Mouse (Mus musculus): ENCODE measurements around the gene Smc3. TPM values are rescaled to one million over a fixed set of nuclear protein-coding genes. Genes with fewer than 3 reads are reported as not detected.

The Smc3 gene
- polyA plus RNA-seq, 1 experiment, result 6.5 TPM

- TF ChIP-seq TCF12 (IDR thresholded peaks at IDR 0.05; ENCODE audit: insufficient read depth, poor library complexity, severe bottlenecking), result no peak
- no peak for TF ChIP-seq TCF3 (IDR thresholded peaks at IDR 0.05; ENCODE audit: insufficient read length, low read depth)
- TF ChIP-seq MYOG (IDR thresholded peaks at IDR 0.05; ENCODE audit: control insufficient read depth in 1 of 3, insufficient read depth in 1 of 3, insufficient read length in 2 of 3, low read depth in 2 of 3), result no peak
- TF ChIP-seq POLR2A (IDR thresholded peaks at IDR 0.05; ENCODE audit: insufficient read length, low read depth), result no peak
- no peak for TF ChIP-seq CEBPB (IDR thresholded peaks at IDR 0.05; ENCODE audit: insufficient read depth, poor library complexity, severe bottlenecking)
- TF ChIP-seq REST (IDR thresholded peaks at IDR 0.05; ENCODE audit: insufficient read depth, insufficient read length), result no peak
- no peak for TF ChIP-seq MYOD1 (IDR thresholded peaks at IDR 0.05; ENCODE audit: control insufficient read depth in 1 of 3, insufficient read length in 2 of 3, low read depth in 2 of 3)
- no peak for TF ChIP-seq MAX (IDR thresholded peaks at IDR 0.05; ENCODE audit: low read depth)
- no peak for TF ChIP-seq SRF (IDR thresholded peaks at IDR 0.05; ENCODE audit: control insufficient read depth, insufficient read length, low read depth)
- no peak for TF ChIP-seq USF1 (IDR thresholded peaks at IDR 0.05; ENCODE audit: low read depth)
- no peak for TF ChIP-seq POLR2AphosphoS2 (IDR thresholded peaks at IDR 0.05; ENCODE audit: insufficient read length, low read depth)
- no peak for TF ChIP-seq E2F4 (IDR thresholded peaks at IDR 0.05; ENCODE audit: insufficient read depth)
- H3K36me3 ChIP-seq (ENCODE audit: control insufficient read depth, insufficient read depth), result peaks cover 67% of the 10 kb centered on the region
- H3ac ChIP-seq (ENCODE audit: control insufficient read depth, insufficient read length), result no peak overlapping the region
Measured at GRCm38 (mm10) chr19:53621681-53622080, 21.5 kb downstream of the Smc3 start.

GRCm38 (mm10) chr19:53638041-53638440, 37.8 kb downstream of the Smc3 start:
- no peak overlapping the region for H3K4me2 ChIP-seq (ENCODE audit: low read depth)
- H3K36me3 ChIP-seq (ENCODE audit: control insufficient read depth, insufficient read depth), result peaks cover 73% of the 10 kb centered on the region
- no peaks in the 10 kb centered on the region for H3K79me2 ChIP-seq (ENCODE audit: control insufficient read depth, insufficient read depth)
- no peaks in the 10 kb centered on the region for H3K27me3 ChIP-seq (ENCODE audit: control insufficient read depth, insufficient read depth, insufficient read length)
- no peak overlapping the region for H3ac ChIP-seq (ENCODE audit: control insufficient read depth, insufficient read length)
- TF ChIP-seq MYOG (IDR thresholded peaks at IDR 0.05; ENCODE audit: control insufficient read depth in 1 of 3, insufficient read depth in 1 of 3, insufficient read length in 2 of 3, low read depth in 2 of 3) (no peak), SRF (IDR thresholded peaks at IDR 0.05; ENCODE audit: control insufficient read depth, insufficient read length, low read depth) (no peak), E2F4 (IDR thresholded peaks at IDR 0.05; ENCODE audit: insufficient read depth) (no peak), POLR2A (IDR thresholded peaks at IDR 0.05; ENCODE audit: insufficient read length, low read depth) (no peak), MYOD1 (IDR thresholded peaks at IDR 0.05; ENCODE audit: control insufficient read depth in 1 of 3, insufficient read length in 2 of 3, low read depth in 2 of 3) (no peak), CEBPB (IDR thresholded peaks at IDR 0.05; ENCODE audit: insufficient read depth, poor library complexity, severe bottlenecking) (no peak), USF1 (IDR thresholded peaks at IDR 0.05; ENCODE audit: low read depth) (no peak)
- no peak overlapping the region for H3K4me3 ChIP-seq

More at GRCm38 (mm10) chr19:53621681-53622080, 21.5 kb downstream of the Smc3 start:
- no peak overlapping the region for H3K4me3 ChIP-seq
- no peak overlapping the region for H3K4me2 ChIP-seq (ENCODE audit: low read depth)
- no peaks in the 10 kb centered on the region for H3K27me3 ChIP-seq (ENCODE audit: control insufficient read depth, insufficient read depth, insufficient read length)
- peaks cover 9% of the 10 kb centered on the region for H3K79me2 ChIP-seq (ENCODE audit: control insufficient read depth, insufficient read depth)

GRCm38 (mm10) chr19:53638727-53639126, 38.5 kb downstream of the Smc3 start:
- H3K4me2 ChIP-seq (ENCODE audit: low read depth), result no peak overlapping the region
- peaks cover 73% of the 10 kb centered on the region for H3K36me3 ChIP-seq (ENCODE audit: control insufficient read depth, insufficient read depth)
- H3K27me3 ChIP-seq (ENCODE audit: control insufficient read depth, insufficient read depth, insufficient read length), result no peaks in the 10 kb centered on the region
- H3K79me2 ChIP-seq (ENCODE audit: control insufficient read depth, insufficient read depth), result no peaks in the 10 kb centered on the region
- no peak overlapping the region for H3K4me3 ChIP-seq
- TF ChIP-seq SRF (IDR thresholded peaks at IDR 0.05; ENCODE audit: control insufficient read depth, insufficient read length, low read depth), result no peak
- TF ChIP-seq POLR2A (IDR thresholded peaks at IDR 0.05; ENCODE audit: insufficient read length, low read depth), result no peak
- no peak for TF ChIP-seq MAX (IDR thresholded peaks at IDR 0.05; ENCODE audit: low read depth)
- no peak for TF ChIP-seq TCF3 (IDR thresholded peaks at IDR 0.05; ENCODE audit: insufficient read length, low read depth)
- TF ChIP-seq MYOG (IDR thresholded peaks at IDR 0.05; ENCODE audit: control insufficient read depth in 1 of 3, insufficient read depth in 1 of 3, insufficient read length in 2 of 3, low read depth in 2 of 3), result no peak
- no peak for TF ChIP-seq MYOD1 (IDR thresholded peaks at IDR 0.05; ENCODE audit: control insufficient read depth in 1 of 3, insufficient read length in 2 of 3, low read depth in 2 of 3)
- TF ChIP-seq USF1 (IDR thresholded peaks at IDR 0.05; ENCODE audit: low read depth), result no peak
- no peak for TF ChIP-seq CEBPB (IDR thresholded peaks at IDR 0.05; ENCODE audit: insufficient read depth, poor library complexity, severe bottlenecking)
- no peak for TF ChIP-seq TCF12 (IDR thresholded peaks at IDR 0.05; ENCODE audit: insufficient read depth, poor library complexity, severe bottlenecking)
- no peak for TF ChIP-seq E2F4 (IDR thresholded peaks at IDR 0.05; ENCODE audit: insufficient read depth)
- H3ac ChIP-seq (ENCODE audit: control insufficient read depth, insufficient read length), result no peak overlapping the region

GRCm38 (mm10) chr19:53644020-53644595, 43.9 kb downstream of the Smc3 start:
- Histone ChIP-seq H3K79me2 (ENCODE audit: control insufficient read depth, insufficient read depth) (no peaks in the 10 kb centered on the region), H3K4me2 (ENCODE audit: low read depth) (no peak overlapping the region), H3ac (ENCODE audit: control insufficient read depth, insufficient read length) (no peak overlapping the region), H3K4me3 (no peak overlapping the region), H3K36me3 (ENCODE audit: control insufficient read depth, insufficient read depth) (peaks cover 44% of the 10 kb centered on the region), H3K27me3 (ENCODE audit: control insufficient read depth, insufficient read depth, insufficient read length) (no peaks in the 10 kb centered on the region)
- TF ChIP-seq POLR2A (IDR thresholded peaks at IDR 0.05; ENCODE audit: insufficient read length, low read depth) (no peak), TCF12 (IDR thresholded peaks at IDR 0.05; ENCODE audit: insufficient read depth, poor library complexity, severe bottlenecking) (no peak), SRF (IDR thresholded peaks at IDR 0.05; ENCODE audit: control insufficient read depth, insufficient read length, low read depth) (no peak), TCF3 (IDR thresholded peaks at IDR 0.05; ENCODE audit: insufficient read length, low read depth) (no peak), E2F4 (IDR thresholded peaks at IDR 0.05; ENCODE audit: insufficient read depth) (no peak)

GRCm38 (mm10) chr19:53647301-53647700, 47.1 kb downstream of the Smc3 start:
- Histone ChIP-seq H3K36me3 (ENCODE audit: control insufficient read depth, insufficient read depth) (peaks cover 19% of the 10 kb centered on the region), H3ac (ENCODE audit: control insufficient read depth, insufficient read length) (no peak overlapping the region), H3K4me3 (no peak overlapping the region), H3K79me2 (ENCODE audit: control insufficient read depth, insufficient read depth) (no peaks in the 10 kb centered on the region), H3K27me3 (ENCODE audit: control insufficient read depth, insufficient read depth, insufficient read length) (no peaks in the 10 kb centered on the region), H3K4me2 (ENCODE audit: low read depth) (no peak overlapping the region)
- no peak for TF ChIP-seq SRF (IDR thresholded peaks at IDR 0.05; ENCODE audit: control insufficient read depth, insufficient read length, low read depth)
- TF ChIP-seq MAX (IDR thresholded peaks at IDR 0.05; ENCODE audit: low read depth), result no peak
- no peak for TF ChIP-seq MYOG (IDR thresholded peaks at IDR 0.05; ENCODE audit: control insufficient read depth in 1 of 3, insufficient read depth in 1 of 3, insufficient read length in 2 of 3, low read depth in 2 of 3)
- no peak for TF ChIP-seq CEBPB (IDR thresholded peaks at IDR 0.05; ENCODE audit: insufficient read depth, poor library complexity, severe bottlenecking)
- TF ChIP-seq POLR2A (IDR thresholded peaks at IDR 0.05; ENCODE audit: insufficient read length, low read depth), result no peak
- no peak for TF ChIP-seq USF1 (IDR thresholded peaks at IDR 0.05; ENCODE audit: low read depth)
- no peak for TF ChIP-seq POLR2AphosphoS2 (IDR thresholded peaks at IDR 0.05; ENCODE audit: insufficient read length, low read depth)
- TF ChIP-seq TCF3 (IDR thresholded peaks at IDR 0.05; ENCODE audit: insufficient read length, low read depth), result no peak
- TF ChIP-seq MYOD1 (IDR thresholded peaks at IDR 0.05; ENCODE audit: control insufficient read depth in 1 of 3, insufficient read length in 2 of 3, low read depth in 2 of 3), result no peak

All from myocyte (in vitro differentiated cells).